Mouse (Mus musculus) hindbrain, embryonic 15.5 days (tissue): Measurements from ENCODE around the gene Faf1. TPM values are rescaled to one million over a fixed set of nuclear protein-coding genes. Genes with fewer than 3 reads are reported as not detected.

Experiments
- ATAC-seq: fragments of 200-750 bp; cut with Nextera tagmentation; 2 replicates; pipeline ENCODE4 v1.8.0; 2017; ENCODE audit warnings: low read depth, moderate number of reproducible peaks, moderate TSS enrichment; ENCODE audit not compliant: low FRiP score
- H3K27ac ChIP-seq: fragments of 300-500 bp; sonication (generic); replicated peaks from 2 replicates; pipeline ENCODE4 v1.5.1; 2015; ENCODE audit warnings: mild to moderate bottlenecking, inconsistent platforms
- H3K27me3 ChIP-seq: fragments of 300-500 bp; sonication (generic); 2 replicates; pipeline ENCODE4 v1.6.1; 2015; ENCODE audit warnings: control low read depth, inconsistent platforms
- H3K36me3 ChIP-seq: fragments of 300-500 bp; sonication (generic); 2 replicates; pipeline ENCODE4 v1.6.1; 2015; ENCODE audit warnings: control low read depth, inconsistent platforms
- H3K4me1 ChIP-seq: fragments of 300-500 bp; sonication (generic); replicated peaks from 2 replicates; pipeline ENCODE4 v1.6.1; 2015; ENCODE audit warnings: control low read depth, inconsistent platforms
- H3K4me2 ChIP-seq: fragments of 300-500 bp; sonication (generic); 2 replicates; pipeline ENCODE4 v1.6.1; 2015; ENCODE audit warnings: moderate library complexity, mild to moderate bottlenecking, inconsistent platforms
- H3K4me3 ChIP-seq: fragments of 300-500 bp; sonication (generic); 2 replicates; pipeline ENCODE4 v1.5.1; 2015; ENCODE audit warnings: mild to moderate bottlenecking, inconsistent platforms
- H3K9ac ChIP-seq: fragments of 300-500 bp; sonication (generic); 2 replicates; pipeline ENCODE4 v1.6.1; 2015; ENCODE audit warnings: inconsistent platforms
- H3K9me3 ChIP-seq: fragments of 300-500 bp; sonication (generic); 2 replicates; pipeline ENCODE4 v1.6.1; 2016; ENCODE audit warnings: control low read depth, inconsistent platforms
- WGBS: fragments of 180-500 bp; shearing (Covaris S2); methylation state at CpG from one replicate; pipeline ENCODE4 v1.1.7; 2015; 5-methylcytosine and 5-hydroxymethylcytosine counted together
- polyA plus RNA-seq: library from polyadenylated mRNA; unstranded; fragments of >200 nt; fragmentation: Nextera tagmentation; extraction: Ambion mirVana; gene quantifications from 2 replicates; pipeline ENCODE4 v1.2.1, GENCODE M21; 2015

The Faf1 gene
- polyA plus RNA-seq, 1 experiment from 2014 or later: 31.8 TPM

DNA sequence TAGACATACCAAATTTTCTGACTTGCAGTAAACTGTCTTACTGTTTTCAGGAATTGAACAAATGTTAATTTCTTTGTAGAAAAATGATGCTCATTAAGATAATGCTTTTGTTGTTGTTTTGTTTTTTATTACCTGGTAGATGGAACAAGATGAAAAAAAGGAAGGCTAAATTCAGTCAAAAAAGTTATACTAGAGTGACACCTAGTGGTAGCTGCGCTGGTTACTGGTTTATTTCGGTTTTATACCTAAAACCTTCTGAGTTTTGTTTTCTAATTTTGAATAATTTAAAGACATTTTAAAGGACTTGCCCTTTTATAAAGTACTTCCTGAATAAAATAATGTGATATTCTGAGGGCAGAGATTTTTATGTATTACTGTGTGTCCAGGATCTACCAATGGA is 52.9 kb downstream of the Faf1 start:
- no peaks in the 10 kb centered on the region for H3K4me1 ChIP-seq
- 13% methylated on average over 2 of the region's 2 CpGs for WGBS
- H3K27ac ChIP-seq: no peak overlapping the region
- H3K9ac ChIP-seq: no peak overlapping the region
- H3K4me2 ChIP-seq: no peak overlapping the region
- no peak overlapping the region for H3K4me3 ChIP-seq
- ATAC-seq: no peak
- no peaks in the 10 kb centered on the region for H3K36me3 ChIP-seq
- no peaks in the 10 kb centered on the region for H3K27me3 ChIP-seq
- H3K9me3 ChIP-seq: no peaks in the 10 kb centered on the region

DNA sequence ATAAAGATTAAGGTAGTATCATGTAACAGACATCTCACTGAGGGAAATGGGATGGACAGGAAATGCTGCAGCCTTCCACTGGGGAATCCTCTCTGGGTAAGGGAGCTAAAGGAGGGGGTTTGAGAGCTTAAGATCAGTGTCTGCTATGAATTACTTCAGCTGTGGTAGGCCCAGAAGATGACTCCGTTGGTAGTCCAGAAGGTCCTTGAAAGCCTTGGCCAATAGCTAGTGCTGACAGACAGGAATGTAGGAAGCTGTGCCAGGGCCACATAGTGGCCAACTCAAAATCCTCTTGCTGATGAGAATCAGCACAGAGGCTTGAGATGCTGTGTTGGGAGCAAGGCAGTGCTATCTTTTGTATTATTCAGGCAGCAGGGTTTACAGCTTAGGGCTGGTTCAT is 59.4 kb downstream of the Faf1 start:
- no peaks in the 10 kb centered on the region for H3K27me3 ChIP-seq
- no peak overlapping the region for H3K4me2 ChIP-seq
- H3K4me3 ChIP-seq: no peak overlapping the region
- H3K9me3 ChIP-seq: no peaks in the 10 kb centered on the region
- no peak overlapping the region for H3K27ac ChIP-seq
- H3K4me1 ChIP-seq: no peaks in the 10 kb centered on the region
- 0 out of 2 replicates have a peak, but pooled peaks cover 5% of the 10 kb centered on the region for H3K36me3 ChIP-seq
- 56% methylated on average over 1 of the region's 1 CpGs for WGBS
- no peak overlapping the region for H3K9ac ChIP-seq
- ATAC-seq: no peak

DNA sequence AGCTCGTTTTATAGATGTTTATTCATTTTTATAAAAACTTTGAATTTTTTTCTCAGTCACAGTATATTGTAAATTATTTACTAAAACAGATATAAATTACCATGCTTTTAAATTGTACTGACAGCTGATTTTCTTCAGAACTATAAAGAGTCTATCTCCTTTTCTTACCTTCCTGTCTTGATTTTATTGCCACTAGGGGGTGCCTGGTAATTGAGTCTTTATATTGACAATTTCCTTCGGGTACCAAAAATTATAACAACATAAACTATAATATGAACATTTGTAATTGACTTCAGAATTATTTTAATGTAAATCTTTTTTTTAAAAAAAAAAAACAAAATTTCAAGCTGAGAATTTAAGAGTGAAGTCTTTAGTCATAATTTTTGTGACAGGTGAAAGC is 67.6 kb downstream of the Faf1 start:
- H3K27ac ChIP-seq: no peak overlapping the region
- no peak overlapping the region for H3K4me3 ChIP-seq
- no peak overlapping the region for H3K9ac ChIP-seq
- 78% methylated on average over 2 of the region's 2 CpGs for WGBS
- no peaks in the 10 kb centered on the region for H3K9me3 ChIP-seq
- no peaks in the 10 kb centered on the region for H3K36me3 ChIP-seq
- no peak overlapping the region for H3K4me2 ChIP-seq
- no peak for ATAC-seq
- no peaks in the 10 kb centered on the region for H3K27me3 ChIP-seq
- no peaks in the 10 kb centered on the region for H3K4me1 ChIP-seq

DNA sequence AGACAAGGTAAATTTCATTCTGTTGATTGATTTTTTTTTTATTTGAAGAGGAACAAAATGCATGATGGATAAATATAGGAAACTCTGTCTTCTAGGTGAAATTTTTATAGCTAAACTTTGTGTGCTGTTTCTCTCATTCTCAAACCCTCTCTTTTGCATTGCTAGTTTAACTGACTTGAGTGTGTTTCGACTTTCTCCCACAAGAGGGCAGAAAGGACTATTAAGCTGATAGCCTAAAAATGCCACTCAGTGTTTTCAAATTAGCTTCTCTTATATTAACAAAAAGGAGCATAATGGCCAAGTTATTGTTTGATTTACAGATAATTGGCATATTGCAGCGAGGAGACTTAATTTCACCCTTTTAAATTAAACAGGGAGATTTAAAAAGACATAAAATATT is 82.6 kb downstream of the Faf1 start:
- H3K27me3 ChIP-seq: no peaks in the 10 kb centered on the region
- no peaks in the 10 kb centered on the region; the same call in 1 of the 2 replicates for H3K4me1 ChIP-seq
- no peaks in the 10 kb centered on the region for H3K9me3 ChIP-seq
- no peak overlapping the region for H3K27ac ChIP-seq
- no peak overlapping the region for H3K9ac ChIP-seq
- H3K36me3 ChIP-seq: no peaks in the 10 kb centered on the region
- no peak overlapping the region for H3K4me2 ChIP-seq
- no peak overlapping the region for H3K4me3 ChIP-seq
- WGBS: 31% methylated on average over 2 of the region's 2 CpGs
- ATAC-seq: no peak

DNA sequence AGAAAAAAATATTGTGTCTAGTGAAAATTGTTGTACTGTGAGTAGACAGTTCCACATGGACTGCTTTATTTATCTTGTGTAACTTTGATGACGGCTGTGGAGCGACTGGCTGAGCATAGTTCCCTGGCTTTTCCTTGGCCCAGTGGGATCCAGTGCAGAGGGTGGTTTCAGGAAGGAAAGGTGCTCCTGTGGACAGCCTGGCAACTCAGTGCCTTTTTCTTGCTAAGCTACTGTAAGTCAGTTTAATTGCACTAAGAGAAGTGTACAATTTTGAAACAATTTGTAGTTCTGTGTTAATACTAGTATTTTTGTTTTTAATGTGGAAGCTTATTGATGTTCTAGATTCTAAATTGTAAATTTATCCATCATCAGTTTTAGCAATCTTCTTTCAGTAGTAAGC is 83.5 kb downstream of the Faf1 start:
- Histone ChIP-seq H3K4me3 (no peak overlapping the region), H3K36me3 (no peaks in the 10 kb centered on the region), H3K27ac (no peak overlapping the region), H3K4me2 (no peak overlapping the region), H3K27me3 (no peaks in the 10 kb centered on the region), H3K9ac (no peak overlapping the region), H3K9me3 (no peaks in the 10 kb centered on the region), H3K4me1 (no peaks in the 10 kb centered on the region; the same call in 1 of the 2 replicates)
- no peak for ATAC-seq
- WGBS: 69% methylated on average over 2 of the region's 2 CpGs

DNA sequence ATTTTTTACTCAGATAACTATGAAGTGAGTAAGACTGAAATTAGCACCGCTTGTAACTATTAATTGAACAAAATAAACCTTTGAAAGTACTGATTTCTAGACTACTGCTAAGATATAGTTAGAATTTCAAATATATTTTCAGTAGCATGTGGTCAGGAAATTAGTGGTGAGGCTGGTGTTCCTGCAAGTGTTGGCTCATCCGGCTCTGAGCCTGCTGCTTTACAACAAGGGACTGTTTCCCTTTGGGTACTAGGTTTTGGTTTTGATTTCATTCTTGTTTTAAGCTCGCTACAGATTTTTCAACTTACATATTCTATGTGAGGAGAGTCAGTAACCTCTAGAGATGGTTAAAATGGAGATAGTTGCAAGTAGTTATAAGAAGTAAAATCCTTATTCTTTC is 84.1 kb downstream of the Faf1 start:
- Histone ChIP-seq H3K9me3 (no peaks in the 10 kb centered on the region), H3K4me3 (no peak overlapping the region), H3K27me3 (no peaks in the 10 kb centered on the region), H3K27ac (no peak overlapping the region), H3K4me1 (no peaks in the 10 kb centered on the region; the same call in 1 of the 2 replicates), H3K4me2 (no peak overlapping the region), H3K9ac (no peak overlapping the region), H3K36me3 (no peaks in the 10 kb centered on the region)
- ATAC-seq: no peak
- WGBS: 78% methylated on average over 3 of the region's 3 CpGs

DNA sequence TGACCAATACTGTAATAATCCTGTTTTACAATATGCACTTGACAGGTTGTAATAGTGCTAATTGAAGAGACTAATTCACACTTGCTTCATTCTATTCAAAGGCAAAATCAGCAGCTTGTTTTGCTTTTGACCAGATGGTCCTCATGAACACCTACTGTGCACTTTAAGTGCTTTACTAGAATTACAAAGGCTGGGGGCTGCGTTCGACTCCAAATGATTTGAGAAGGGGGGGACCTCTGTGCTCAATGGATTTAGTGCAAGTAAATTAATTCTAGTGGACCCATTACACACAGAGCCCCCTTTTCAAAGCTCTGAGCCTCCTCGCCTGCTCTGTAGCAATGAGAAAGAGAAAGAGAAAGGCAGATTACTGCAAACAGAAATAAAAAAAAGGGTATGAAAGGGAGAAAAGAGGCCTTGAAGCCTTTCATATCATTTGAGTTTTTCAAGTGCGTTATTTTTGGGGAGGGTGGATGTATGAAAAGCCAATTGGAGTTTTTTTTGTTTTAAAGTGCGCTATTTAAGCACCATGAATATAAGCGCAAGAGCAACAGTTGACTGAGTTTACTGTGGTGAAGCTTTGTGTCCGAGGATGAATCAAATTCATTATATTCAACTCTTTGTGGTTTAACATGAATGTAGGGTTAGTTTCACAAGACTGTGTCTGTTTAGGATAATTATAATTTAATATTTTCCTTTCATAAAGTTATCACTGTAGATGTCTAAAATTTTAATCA is 86.5 kb downstream of the Faf1 start:
- Histone ChIP-seq H3K27me3 (no peaks in the 10 kb centered on the region), H3K4me2 (no peak overlapping the region), H3K4me1 (no peaks in the 10 kb centered on the region; the same call in 1 of the 2 replicates), H3K9ac (no peak overlapping the region), H3K9me3 (no peaks in the 10 kb centered on the region), H3K27ac (no peak overlapping the region), H3K4me3 (no peak overlapping the region), H3K36me3 (no peaks in the 10 kb centered on the region)
- ATAC-seq: peak; percentile 63; the same call in 1 of the 2 replicates
- WGBS: 21% methylated on average over 7 of the region's 7 CpGs

DNA sequence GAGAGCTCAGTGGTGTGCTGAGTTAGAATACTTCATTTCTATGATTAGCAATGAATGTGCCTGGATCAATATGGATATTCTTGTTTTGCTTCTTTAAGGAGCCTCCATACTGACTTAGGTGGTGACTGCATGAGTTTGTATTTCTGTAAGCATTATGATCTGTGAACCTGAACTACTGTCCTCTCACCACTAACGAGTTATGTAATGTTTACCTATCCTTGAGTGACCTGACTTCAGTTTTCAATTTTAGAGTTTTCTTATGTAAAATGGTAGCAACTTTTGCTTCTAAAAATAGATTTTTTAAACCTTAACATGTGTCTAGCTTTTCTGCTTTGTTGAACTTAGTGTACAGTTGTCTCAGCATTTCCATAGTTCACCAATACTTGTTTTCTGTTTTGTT is 92.7 kb downstream of the Faf1 start:
- Histone ChIP-seq H3K27ac (no peak overlapping the region), H3K4me1 (no peaks in the 10 kb centered on the region), H3K4me3 (no peak overlapping the region), H3K36me3 (no peaks in the 10 kb centered on the region), H3K9ac (no peak overlapping the region), H3K9me3 (no peaks in the 10 kb centered on the region), H3K27me3 (no peaks in the 10 kb centered on the region), H3K4me2 (no peak overlapping the region)
- ATAC-seq: no peak
- 94% methylated on average over 1 of the region's 1 CpGs for WGBS

DNA sequence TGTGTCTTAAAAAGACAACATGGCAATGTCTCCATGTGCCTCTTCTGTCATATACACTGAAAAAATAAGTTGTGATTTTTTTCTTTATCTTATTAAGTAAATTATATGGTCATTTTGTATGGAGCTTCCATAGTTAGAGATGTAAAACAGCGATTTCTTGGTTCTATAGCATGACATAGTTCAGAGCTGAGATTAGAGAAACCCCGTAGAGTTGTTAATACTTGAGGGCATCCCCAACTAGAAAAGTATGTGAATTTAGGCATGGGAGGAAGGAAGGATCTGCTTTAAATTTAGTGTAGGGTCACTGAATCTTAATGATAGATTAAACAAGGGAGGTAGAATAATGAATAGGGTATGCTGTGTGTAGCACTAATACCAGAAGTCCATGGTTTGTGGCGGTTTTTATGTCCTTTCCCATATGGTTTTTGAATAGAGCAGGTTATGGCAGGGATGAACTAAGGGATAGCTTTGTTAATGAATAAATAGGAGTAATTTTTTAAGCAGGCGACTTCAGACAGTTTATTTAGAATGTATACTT is 106.3 kb downstream of the Faf1 start:
- H3K4me3 ChIP-seq: no peak overlapping the region
- H3K9ac ChIP-seq: no peak overlapping the region
- ATAC-seq: no peak
- H3K36me3 ChIP-seq: no peaks in the 10 kb centered on the region
- no peaks in the 10 kb centered on the region for H3K9me3 ChIP-seq
- H3K27ac ChIP-seq: no peak overlapping the region
- no peaks in the 10 kb centered on the region for H3K27me3 ChIP-seq
- H3K4me2 ChIP-seq: no peak overlapping the region
- H3K4me1 ChIP-seq: no peaks in the 10 kb centered on the region
- WGBS: 87% methylated on average over 4 of the region's 4 CpGs

DNA sequence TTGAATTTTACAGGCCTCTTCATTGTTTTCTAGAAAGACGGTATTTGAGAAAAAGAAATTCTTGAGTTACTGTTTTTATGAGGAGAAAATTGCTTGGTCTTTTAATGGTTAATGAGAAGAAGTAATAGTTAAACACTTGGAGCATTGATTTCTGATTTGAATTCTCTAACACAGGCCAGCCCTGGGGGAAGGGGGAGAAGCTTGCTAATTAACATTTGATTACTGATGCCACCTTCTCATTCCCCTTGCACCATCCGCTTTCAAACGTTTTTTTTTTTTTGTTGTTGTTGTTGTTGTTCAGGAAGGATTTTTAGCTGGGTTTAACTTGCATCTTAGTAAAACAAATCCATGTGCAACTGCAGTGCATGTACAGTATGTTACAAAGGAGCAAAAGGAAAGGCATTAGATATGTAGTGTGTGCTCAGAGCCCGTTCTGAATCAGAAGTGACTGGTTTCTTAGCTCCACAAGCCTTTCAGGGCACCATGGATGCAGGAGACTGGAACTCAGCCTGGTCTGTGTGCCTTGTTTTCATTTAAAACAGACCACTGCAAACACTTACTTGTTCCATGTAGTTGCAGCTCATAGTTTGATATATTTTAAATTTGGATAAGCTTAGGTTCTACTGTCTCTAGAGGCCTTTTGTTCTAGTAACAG is 113.1 kb downstream of the Faf1 start:
- Histone ChIP-seq H3K4me1 (no peaks in the 10 kb centered on the region; the same call in 1 of the 2 replicates), H3K4me3 (no peak overlapping the region), H3K4me2 (no peak overlapping the region), H3K9ac (no peak overlapping the region), H3K9me3 (no peaks in the 10 kb centered on the region), H3K36me3 (no peaks in the 10 kb centered on the region), H3K27ac (no peak overlapping the region), H3K27me3 (no peaks in the 10 kb centered on the region)
- no peak for ATAC-seq
- 25% methylated on average over 4 of the region's 4 CpGs for WGBS

DNA sequence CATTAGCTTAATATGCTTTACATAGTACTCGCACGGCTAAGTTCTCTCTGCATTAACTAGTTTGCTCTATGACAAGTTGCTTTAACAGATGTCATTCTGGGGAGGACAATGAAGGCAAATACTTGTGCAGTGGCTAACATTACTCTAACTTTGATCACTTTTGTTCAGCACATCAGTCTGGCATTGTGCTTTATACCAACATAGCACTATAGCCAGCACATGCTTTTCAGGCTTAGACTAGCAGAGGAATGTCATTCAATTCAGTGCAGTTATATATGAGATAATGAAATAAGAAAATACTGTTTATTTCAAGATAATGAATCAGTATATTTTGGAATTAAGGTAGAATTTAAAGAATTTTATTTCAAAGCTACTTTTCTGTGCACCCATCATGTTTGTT is 115.9 kb downstream of the Faf1 start:
- ATAC-seq: no peak
- Histone ChIP-seq H3K4me1 (no peaks in the 10 kb centered on the region; the same call in 1 of the 2 replicates), H3K36me3 (no peaks in the 10 kb centered on the region), H3K27me3 (no peaks in the 10 kb centered on the region), H3K27ac (no peak overlapping the region), H3K4me3 (no peak overlapping the region), H3K9ac (no peak overlapping the region), H3K9me3 (no peaks in the 10 kb centered on the region), H3K4me2 (no peak overlapping the region)
- WGBS: 41% methylated on average over 2 of the region's 2 CpGs

DNA sequence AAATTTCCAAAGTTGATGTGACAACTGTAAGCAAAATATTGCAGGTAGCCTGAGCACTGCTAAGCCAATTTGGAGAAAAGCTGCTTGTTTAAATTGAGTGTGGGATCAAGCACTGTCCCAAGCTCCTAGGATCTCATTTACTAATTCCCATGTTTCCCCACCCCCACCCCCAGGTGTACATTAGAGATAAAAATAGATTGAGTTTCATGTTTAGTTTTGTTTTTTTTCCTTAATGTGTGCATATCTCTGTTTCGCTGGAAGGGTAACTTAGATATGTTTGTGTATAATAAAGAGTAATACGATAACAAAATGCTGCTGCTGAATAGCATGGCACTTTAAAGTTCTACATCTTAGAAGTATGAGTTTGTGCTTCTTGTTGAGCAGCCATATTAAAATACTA is 116.7 kb downstream of the Faf1 start:
- no peaks in the 10 kb centered on the region for H3K9me3 ChIP-seq
- no peaks in the 10 kb centered on the region; the same call in 1 of the 2 replicates for H3K4me1 ChIP-seq
- no peaks in the 10 kb centered on the region for H3K36me3 ChIP-seq
- H3K9ac ChIP-seq: no peak overlapping the region
- no peak overlapping the region for H3K4me2 ChIP-seq
- ATAC-seq: no peak
- H3K27ac ChIP-seq: no peak overlapping the region
- 97% methylated on average over 2 of the region's 2 CpGs for WGBS
- H3K4me3 ChIP-seq: no peak overlapping the region
- no peaks in the 10 kb centered on the region for H3K27me3 ChIP-seq
